Mouse (Mus musculus) midbrain, embryonic 13.5 days (tissue): ENCODE data around the gene Ptcd2. TPM values are rescaled to one million over a fixed set of nuclear protein-coding genes. Genes with fewer than 3 reads are reported as not detected.

ENCODE experiments used
- polyA plus RNA-seq: library from polyadenylated mRNA; unstranded; fragments of >200 nt; fragmentation: Nextera tagmentation; extraction: Ambion mirVana; gene quantifications from 2 replicates; pipeline ENCODE4 v1.2.1, GENCODE M21; 2015

The Ptcd2 gene
- polyA plus RNA-seq, 1 experiment from 2014 or later: 50.2 TPM

Other genes starting within 250 kb of the Ptcd2 start
- gene Zfp366, start 159.9 kb downstream of the Ptcd2 start, polyA plus RNA-seq: 0.54 and 0.62 TPM in 2 replicates
- gene Mrps27, start 81 bp upstream of the Ptcd2 start, polyA plus RNA-seq: 39.5 and 40.4 TPM in 2 replicates
- 2,051 and 2,103 TPM in 2 replicates for gene Map1b, start 171.8 kb upstream of the Ptcd2 start, polyA plus RNA-seq